Mouse (Mus musculus) bone marrow macrophage, adult 2 months (primary cell): ENCODE results near the gene Amz1. TPM values are rescaled to one million over a fixed set of nuclear protein-coding genes. Genes with fewer than 3 reads are reported as not detected.

ENCODE experiments used
- H3K27ac ChIP-seq: 2 replicates; pipeline ENCODE4 v1.5.1; 2012; ENCODE audit warnings: low read depth, low read length; ENCODE audit not compliant: insufficient read depth
- H3K4me1 ChIP-seq: 2 replicates; pipeline ENCODE4 v1.6.1; 2012; ENCODE audit warnings: low read length; ENCODE audit not compliant: control insufficient read depth, insufficient read depth
- H3K4me3 ChIP-seq: 2 replicates; pipeline ENCODE4 v1.5.1; 2012; ENCODE audit warnings: mild to moderate bottlenecking, low read length, moderate library complexity; ENCODE audit not compliant: insufficient read depth
- CTCF ChIP-seq: IDR thresholded peaks from 2 replicates; pipeline ENCODE4 v1.5.1; 2012; ENCODE audit warnings: low read depth, mild to moderate bottlenecking, low read length, moderate library complexity
- POLR2A ChIP-seq: IDR thresholded peaks from 2 replicates; pipeline ENCODE4 v1.6.1; 2012; ENCODE audit warnings: mild to moderate bottlenecking, low read depth, low read length, borderline replicate concordance
- polyA plus RNA-seq: library from polyadenylated mRNA; stranded (reverse); fragments of >200 nt; gene quantifications from 2 replicates; pipeline ENCODE4 v1.2.4, GENCODE M21; 2012; ENCODE audit not compliant: missing spikeins, insufficient read depth, insufficient read length

Gene Amz1
- polyA plus RNA-seq, 1 experiment = 27.0 TPM

DNA sequence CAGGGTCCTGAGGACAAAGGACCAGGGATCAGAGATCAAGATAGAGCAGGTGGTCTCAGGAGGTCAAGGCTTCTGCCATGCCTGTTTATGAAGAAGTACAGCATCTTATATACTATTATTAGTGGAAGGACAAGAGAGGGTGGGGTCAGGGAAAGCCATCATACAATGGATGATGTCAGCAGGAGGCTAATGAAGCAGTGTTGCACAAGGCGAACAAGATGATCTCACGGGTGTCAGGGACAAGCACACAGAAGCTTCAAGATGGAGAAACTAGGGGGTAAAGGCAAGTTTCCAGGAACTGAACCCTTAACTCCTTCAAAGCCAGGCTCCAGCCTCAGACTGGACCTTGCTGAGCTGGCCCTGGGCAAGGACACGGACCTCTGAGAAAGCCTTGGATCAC, 1.8 kb upstream of the Amz1 start:
- no peak overlapping the region for H3K27ac ChIP-seq
- peaks cover 21% of the 10 kb centered on the region for H3K4me1 ChIP-seq
- TF ChIP-seq CTCF (no peak), POLR2A (no peak)
- no peak overlapping the region for H3K4me3 ChIP-seq

DNA sequence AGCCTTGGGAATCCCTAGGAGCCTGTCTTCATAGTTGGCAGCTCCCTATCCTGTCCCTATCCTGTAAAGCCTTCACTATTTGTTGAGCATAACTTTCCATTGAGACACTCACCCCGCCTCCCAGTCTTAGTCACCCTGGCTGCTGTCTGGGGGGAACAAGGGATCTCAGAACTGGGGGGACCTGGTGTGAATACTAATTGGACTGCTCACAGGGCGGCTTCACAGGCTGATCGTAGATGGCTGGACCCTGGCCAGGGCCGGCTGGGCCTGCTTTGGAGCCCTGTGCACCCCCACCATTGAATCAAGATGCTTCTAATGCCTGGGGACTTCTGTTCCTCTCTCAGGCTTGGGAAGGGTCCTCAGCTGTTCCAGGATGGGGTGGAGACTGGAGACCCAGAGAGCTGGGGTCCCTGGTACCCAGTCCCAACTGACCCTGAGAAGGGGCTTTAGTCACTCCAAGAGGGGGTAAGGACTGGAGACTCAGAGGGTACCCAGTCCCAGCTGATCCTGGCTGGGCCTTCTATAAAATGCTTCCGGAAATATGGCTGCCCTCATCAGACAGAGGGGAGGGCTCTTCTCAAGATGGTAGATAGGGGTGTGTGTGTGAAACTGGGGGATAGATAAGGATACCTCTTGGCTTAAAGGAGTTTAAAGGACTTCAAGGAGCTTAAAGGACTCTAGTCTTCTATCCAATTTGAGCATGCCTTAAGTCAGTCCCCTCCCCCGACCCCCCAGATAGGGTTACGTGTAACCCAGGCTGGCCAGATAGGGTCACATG, 2.3 kb downstream of the Amz1 start:
- no peak overlapping the region for H3K27ac ChIP-seq
- no peak for TF ChIP-seq POLR2A
- no peak for TF ChIP-seq CTCF
- H3K4me3 ChIP-seq = no peak overlapping the region
- H3K4me1 ChIP-seq = peaks cover 20% of the 10 kb centered on the region

DNA sequence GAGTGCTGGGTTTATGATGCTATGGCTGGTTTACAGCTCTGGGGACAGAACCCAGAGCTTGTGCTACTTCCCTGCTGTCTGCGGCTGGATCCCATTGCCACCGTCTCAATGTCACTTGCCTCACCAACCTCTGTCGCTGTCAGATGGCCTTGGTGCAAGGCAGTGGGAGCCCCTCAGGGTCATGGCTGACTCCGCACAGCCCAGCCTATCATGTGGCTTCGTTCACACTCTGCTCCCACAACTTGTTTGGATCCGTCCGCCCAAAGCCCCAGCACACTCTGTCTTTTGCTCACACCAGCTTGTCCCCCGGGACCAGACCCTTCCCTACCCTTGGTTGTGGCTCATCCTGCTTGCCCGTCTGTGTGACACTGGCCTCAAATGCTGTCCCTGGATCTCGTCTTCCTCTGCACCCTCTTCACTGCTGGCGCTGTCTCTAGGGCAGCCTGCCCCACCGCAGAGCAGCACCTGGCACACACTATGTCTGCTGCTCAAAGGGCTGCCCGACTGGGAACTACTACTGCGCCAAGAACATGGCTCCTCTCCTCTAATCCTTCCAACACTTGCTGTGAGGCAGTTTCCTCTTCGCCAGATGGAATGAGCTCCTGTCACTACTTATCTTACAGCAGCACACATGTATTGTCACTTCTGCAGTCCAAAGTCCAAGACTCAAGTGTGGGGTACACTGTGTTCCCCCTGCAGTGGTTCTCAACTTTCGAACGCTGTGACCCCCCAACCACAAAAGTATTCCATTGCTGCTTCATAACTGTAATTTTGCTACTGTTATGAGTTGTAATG, 3.2 kb downstream of the Amz1 start:
- H3K4me1 ChIP-seq = peaks cover 16% of the 10 kb centered on the region
- H3K4me3 ChIP-seq = no peak overlapping the region
- H3K27ac ChIP-seq = no peak overlapping the region
- no peak for TF ChIP-seq CTCF
- TF ChIP-seq POLR2A = no peak

DNA sequence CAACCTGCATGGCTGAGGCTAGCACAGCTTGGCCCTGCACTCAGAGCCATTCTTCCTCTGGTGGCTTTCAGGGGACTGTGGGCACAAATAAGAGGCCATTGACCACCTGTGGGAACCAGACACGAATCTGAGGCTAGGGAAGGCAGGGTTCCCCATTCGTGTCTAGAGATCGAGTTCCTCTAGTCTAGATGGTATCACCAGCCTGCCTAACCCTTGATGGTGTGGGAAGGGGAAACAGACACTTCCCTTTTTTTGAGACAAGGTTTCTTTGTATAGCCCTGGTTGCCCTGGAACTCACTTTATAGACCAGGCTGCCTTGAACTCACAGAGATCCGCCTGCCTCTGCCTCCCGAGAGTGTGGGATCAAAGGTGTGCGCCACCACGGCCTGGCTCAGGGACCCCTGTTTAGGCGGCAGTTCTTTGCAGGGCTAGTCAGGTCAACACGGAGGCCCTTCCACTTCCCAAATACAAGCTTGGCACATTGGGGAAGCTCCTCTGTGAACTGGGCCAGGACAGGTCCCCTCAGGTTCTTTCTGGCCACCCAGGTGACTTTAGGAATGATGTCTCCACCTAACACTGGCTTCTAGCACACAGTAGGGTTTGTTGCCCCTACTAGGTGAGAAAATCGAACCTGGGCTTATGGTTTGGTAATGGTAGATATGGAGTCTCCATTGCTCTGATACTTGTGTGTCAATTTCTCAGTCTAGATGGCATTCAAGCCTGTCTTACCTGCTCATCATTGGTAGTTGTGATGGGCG, 7.3 kb downstream of the Amz1 start:
- no peak overlapping the region for H3K27ac ChIP-seq
- H3K4me3 ChIP-seq = no peak overlapping the region
- H3K4me1 ChIP-seq = peaks cover 27% of the 10 kb centered on the region
- TF ChIP-seq POLR2A = no peak
- no peak for TF ChIP-seq CTCF

DNA sequence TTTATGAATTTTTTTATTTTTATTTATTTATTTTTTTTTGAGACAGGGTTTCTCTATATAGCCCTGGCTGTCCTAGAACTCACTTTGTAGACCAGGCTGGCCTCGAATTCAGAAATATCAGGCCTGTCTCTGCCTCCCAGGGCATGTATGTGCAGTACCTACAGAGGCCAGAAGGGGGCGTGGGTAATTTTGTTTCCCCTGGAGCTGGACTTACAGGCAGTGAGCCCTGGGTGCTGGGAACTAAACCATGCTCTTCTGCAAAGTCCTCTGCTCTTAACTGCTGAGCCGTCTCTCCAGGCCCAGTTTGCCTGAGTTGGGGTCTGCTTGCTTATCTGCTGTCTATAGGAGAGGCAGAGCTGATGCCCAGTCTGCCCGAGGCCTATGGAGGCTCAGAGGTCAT, 8.3 kb downstream of the Amz1 start:
- Histone ChIP-seq H3K27ac (no peak overlapping the region), H3K4me1 (peaks cover 35% of the 10 kb centered on the region), H3K4me3 (no peak overlapping the region)
- peak; percentile 60 for TF ChIP-seq CTCF
- TF ChIP-seq POLR2A = no peak

DNA sequence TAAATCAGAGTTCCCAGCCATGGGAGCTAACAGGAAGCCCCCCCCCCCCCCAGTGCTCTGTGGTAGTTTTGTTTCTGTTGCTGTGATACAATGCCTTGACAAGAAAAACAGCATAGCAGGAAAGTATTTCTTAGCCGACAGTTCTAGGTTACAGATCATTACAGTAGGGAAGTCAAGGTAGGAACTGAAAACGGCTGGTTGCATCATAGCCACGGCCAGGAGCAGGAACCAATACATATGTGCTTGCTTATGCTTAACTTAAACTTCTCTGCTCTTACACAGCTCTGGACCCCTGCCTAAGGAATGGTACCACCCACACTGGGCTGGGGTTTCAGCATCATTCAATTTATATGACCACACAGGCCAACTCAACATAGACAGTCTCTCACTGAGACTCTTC, 9.4 kb downstream of the Amz1 start:
- TF ChIP-seq POLR2A = no peak
- no peak for TF ChIP-seq CTCF
- Histone ChIP-seq H3K4me1 (peaks cover 45% of the 10 kb centered on the region), H3K27ac (peak overlapping the region; percentile 11; the same call in 1 of the 2 replicates), H3K4me3 (no peak overlapping the region)

DNA sequence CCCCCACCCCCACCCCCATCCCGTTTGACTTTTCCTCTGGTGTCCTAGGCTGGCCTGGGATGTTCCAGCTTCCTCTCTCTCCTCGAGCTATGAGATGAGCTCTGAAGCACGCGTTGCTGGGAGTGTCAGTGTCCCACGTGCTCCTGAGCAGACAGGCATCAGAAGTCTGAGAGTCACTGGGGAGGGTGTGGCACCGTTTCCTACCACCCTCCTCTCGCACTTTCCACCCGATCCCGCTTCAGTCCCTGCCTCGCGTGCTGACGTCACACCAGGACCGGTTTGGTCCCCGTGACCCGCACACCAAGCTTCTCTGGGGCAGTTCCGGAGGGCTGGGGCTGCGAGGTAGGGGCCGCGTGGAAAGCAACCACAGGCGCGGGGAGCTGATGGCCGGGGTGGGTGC, 11.4 kb downstream of the Amz1 start:
- Histone ChIP-seq H3K4me1 (peaks cover 55% of the 10 kb centered on the region), H3K27ac (peak overlapping the region; percentile 55), H3K4me3 (peak overlapping the region; percentile 84)
- no peak for TF ChIP-seq CTCF
- no peak for TF ChIP-seq POLR2A

DNA sequence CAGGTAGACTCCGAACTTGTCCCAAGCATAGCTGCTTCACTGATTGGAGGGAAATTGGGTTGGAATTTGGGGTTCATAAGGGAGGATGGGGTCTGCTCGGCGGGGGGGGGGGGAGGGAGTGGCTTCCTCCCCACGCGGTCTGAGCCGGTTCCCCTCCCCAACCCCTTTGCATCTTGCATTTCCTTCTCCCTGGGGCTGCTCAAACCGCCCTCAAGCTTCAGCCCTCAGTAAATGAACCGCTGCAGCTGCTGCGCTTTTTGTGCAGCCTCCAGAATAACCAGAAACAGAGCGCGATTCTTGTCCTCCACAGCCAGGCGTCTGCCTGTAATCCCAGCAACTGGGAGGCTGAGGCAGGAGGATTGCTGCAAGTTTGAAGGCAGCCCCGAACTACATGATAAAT, 12.2 kb downstream of the Amz1 start:
- TF ChIP-seq CTCF (no peak), POLR2A (no peak)
- Histone ChIP-seq H3K4me3 (peak overlapping the region; percentile 84), H3K4me1 (peaks cover 54% of the 10 kb centered on the region), H3K27ac (peak overlapping the region; percentile 55; the same call in 1 of the 2 replicates)

DNA sequence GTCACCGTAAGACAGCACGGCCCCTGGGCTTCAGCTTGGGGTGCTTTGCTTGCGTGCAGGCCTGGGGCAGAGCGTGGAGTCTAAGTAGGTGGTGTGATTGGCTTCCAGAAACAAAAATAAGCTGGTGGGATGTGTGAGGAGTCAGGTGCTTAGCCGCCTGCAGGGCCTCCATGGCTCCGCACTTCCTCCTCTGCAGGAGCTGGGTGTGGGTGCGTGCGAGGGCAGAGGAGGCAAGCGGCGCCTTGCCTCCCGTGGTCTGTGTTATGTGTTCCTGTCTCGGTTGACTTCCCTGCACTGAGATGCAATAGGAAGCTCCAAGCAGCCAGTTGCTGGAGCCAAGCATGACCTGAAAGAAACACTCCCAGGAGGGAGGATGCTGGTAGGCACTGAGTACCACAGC, 15.9 kb downstream of the Amz1 start:
- peaks cover 32% of the 10 kb centered on the region for H3K4me1 ChIP-seq
- TF ChIP-seq POLR2A = no peak
- no peak overlapping the region for H3K4me3 ChIP-seq
- H3K27ac ChIP-seq = peak overlapping the region; percentile 61

DNA sequence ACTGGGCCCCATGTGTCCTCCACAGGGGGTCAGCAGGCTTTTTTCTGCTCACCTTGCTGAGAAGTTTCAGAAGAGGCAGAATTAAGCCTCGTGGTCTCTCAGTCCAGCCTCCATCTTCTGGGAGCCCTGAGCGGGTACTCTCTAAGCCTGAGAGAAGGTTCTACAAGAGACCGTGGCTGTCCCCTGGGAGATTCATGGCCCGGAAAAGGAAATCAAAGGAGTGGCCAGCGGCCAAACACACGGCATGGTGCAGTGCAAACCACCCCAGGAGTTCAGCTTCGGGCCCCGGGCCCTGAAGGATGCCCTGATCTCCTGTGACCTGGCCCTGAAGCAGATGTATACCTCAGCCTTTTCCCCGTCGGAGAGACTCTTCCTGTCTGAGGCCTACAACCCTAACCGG, 17.1 kb downstream of the Amz1 start:
- Histone ChIP-seq H3K4me3 (no peak overlapping the region), H3K27ac (no peak overlapping the region), H3K4me1 (peaks cover 30% of the 10 kb centered on the region)
- TF ChIP-seq CTCF (no peak), POLR2A (no peak)
